Mouse (Mus musculus) gastrocnemius, adult 2 months (tissue): ENCODE measurements around the gene Sgtb. TPM values are rescaled to one million over a fixed set of nuclear protein-coding genes. Genes with fewer than 3 reads are reported as not detected.

Source experiments
- DNase-seq: peaks from one replicate; pipeline ENCODE4 v3.0.0; 2022
- H3K27ac ChIP-seq: fragments of 200-600 bp; 2 replicates; pipeline ENCODE4 v1.8.1; 2022; ENCODE audit warnings: mild to moderate bottlenecking
- H3K4me3 ChIP-seq: fragments of 200-600 bp; 2 replicates; pipeline ENCODE4 v1.8.1; 2022; ENCODE audit warnings: mild to moderate bottlenecking, moderate library complexity
- CTCF ChIP-seq: fragments of 200-600 bp; IDR thresholded peaks from 2 replicates; pipeline ENCODE4 v1.8.1; 2022; ENCODE audit warnings: antibody characterized with exemption, mild to moderate bottlenecking, moderate library complexity
- intact Hi-C: fragments of 180-260 bp; cut with DNase I; formaldehyde crosslinking; loops from one replicate; pipeline ENCODE4 v1.15.1; 2025
- long read RNA-seq, 2 experiments: library from polyadenylated mRNA; stranded (forward); transcript quantifications; one replicate each; pipeline ENCODE4 v2.0.0; 2021
- total RNA-seq, 2 experiments: library from RNA; stranded (reverse); gene quantifications; 2 replicates each; pipeline ENCODE4 v1.2.3; 2021

The Sgtb gene
- under 1 TPM; 0.61 to 0.73 TPM for total RNA-seq
- long read RNA-seq, experiment 1, result 0 reads
- long read RNA-seq, experiment 2, result 0 reads

DNA sequence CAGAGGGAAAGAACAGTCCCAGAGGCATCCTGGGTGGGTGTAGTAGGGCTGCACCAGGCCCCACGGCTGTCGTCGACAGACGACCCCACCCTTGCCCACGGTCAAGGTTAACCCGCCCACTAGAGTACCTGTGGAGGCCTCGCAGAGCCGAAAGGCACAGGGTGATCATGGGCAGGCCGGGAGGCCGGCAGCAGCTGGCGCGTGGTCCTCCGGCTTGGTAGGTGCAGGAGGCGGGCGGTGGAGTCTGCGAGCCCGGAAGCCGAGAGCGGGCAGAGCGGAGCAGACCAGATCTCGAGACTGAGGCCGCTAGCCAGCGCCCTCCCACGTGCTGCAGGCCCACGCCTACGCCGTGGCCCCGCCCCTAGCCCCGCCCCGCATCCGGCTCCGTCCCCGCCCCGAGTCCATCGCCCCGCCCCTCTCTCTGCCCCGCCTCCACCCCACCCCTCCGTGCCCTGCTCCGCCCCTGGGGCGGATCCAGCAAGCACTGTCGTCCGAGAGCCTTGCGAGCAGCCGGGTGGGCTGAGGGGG lies at the start of gene Sgtb, which contains the start of gene Nln:
Gene Sgtb (plus strand): TSS at position 454 of the 528 bp plus-strand sequence.
Gene Nln (minus strand): TSS at position 327 of the 528 bp plus-strand sequence.
- intact Hi-C loops, result no loop called here
- Histone ChIP-seq H3K27ac (peak within 1 kb of the TSS; percentile 92), H3K4me3 (peak within 1 kb of the TSS; percentile 80)
- DNase-seq, result peak; percentile 94
- no peak for TF ChIP-seq CTCF

DNA sequence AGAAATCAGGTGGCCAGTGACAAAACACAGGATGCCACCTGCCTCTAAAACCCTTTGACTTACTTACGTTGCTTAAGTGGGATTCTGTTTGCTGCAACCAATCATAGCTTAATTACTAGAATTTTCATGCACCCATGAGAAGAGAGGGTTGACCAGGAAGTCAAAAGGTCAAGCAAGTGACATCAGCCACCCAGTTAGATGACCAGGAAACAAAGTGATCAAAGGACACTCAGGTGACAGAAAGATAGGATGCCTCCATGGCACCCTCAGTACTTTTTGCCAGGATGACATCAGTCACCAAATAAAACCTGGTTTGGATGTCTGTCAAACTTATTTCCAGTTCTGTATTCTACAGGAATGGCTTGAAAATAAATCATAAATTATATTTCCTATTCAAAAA lies 49.3 kb upstream of the Sgtb start:
- Histone ChIP-seq H3K4me3 (no peak overlapping the region), H3K27ac (no peak overlapping the region)
- no peak for TF ChIP-seq CTCF
- intact Hi-C loops, result no loop called here
- DNase-seq, result no peak

GRCm38 (mm10) chr13:104061975-104062750 lies 47.4 kb upstream of the Sgtb start:
- DNase-seq, result no peak
- intact Hi-C loops, result no loop called here
- no peak for TF ChIP-seq CTCF
- Histone ChIP-seq H3K4me3 (no peak overlapping the region), H3K27ac (no peak overlapping the region)

GRCm38 (mm10) chr13:104063061-104063460 lies 46.5 kb upstream of the Sgtb start:
- intact Hi-C loops, result no loop called here
- H3K27ac ChIP-seq, result no peak overlapping the region

DNA sequence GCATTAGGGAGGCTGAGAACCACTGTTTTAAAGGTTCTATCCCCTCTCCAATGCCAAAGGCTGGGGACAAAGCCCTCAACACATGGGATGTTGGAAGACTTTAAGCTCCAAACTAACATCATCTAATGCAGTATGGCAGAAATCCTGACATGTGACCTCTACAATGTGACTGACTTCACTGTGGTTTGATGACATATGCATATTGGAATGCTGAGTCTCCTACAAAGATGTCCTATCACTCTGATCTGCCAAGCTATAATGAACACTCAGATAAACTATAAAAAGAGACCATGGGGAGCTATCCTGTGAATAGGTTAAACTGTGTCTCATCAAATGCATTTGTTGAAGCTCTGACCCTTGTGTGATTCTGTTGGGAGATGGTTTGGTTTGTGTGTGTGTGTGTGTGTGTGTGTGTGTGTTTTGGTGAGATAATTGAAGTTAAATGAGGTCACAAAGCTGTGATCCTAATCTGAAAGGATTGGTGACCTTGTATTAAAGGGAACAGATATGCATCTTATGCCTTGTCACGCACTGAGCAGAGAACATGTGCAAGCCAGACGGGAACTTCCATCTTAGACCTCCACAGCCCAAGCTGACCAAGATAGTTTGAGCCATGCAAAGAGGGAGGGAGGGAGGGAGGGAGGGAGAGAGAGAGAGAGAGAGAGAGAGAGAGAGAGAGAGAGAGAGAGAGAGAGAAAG lies 43.7 kb upstream of the Sgtb start:
- no peak for DNase-seq
- no peak for TF ChIP-seq CTCF
- Histone ChIP-seq H3K27ac (no peak overlapping the region), H3K4me3 (no peak overlapping the region)
- intact Hi-C loops, result no loop called here

More at GRCm38 (mm10) chr13:104063061-104063460, 46.5 kb upstream of the Sgtb start:
- no peak for DNase-seq
- TF ChIP-seq CTCF, result no peak
- no peak overlapping the region for H3K4me3 ChIP-seq

DNA sequence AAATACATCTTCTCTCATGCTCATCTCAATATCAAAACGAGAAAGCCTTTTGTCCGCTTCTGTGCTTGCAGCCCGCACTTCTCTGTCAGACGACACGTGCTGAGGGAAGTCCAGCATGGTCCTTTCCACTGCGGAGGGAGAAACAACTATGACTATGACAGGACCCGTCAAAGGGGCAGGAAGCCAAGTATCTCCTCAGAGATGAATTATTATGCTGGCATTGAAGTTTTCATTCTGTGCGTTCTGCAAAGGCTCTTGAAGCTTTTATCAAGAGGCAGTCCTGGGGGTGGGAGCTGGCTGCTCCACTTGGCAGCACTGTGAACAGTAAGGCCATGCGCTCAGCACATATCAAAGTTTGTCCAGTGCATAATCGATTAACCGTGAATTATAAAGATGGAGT lies 40.3 kb upstream of the Sgtb start:
- no peak for DNase-seq
- Histone ChIP-seq H3K27ac (no peak overlapping the region), H3K4me3 (no peak overlapping the region)
- intact Hi-C loops, result no loop called here
- TF ChIP-seq CTCF, result no peak

GRCm38 (mm10) chr13:104070703-104071102 lies 38.8 kb upstream of the Sgtb start:
- TF ChIP-seq CTCF, result no peak
- H3K4me3 ChIP-seq, result no peak overlapping the region
- DNase-seq, result no peak
- intact Hi-C loops, result no loop called here
- peak overlapping the region; percentile 31 for H3K27ac ChIP-seq

- DNase-seq, result no peak
- intact Hi-C loops, result no loop called here
- no peak for TF ChIP-seq CTCF
- no peak overlapping the region for H3K4me3 ChIP-seq
- H3K27ac ChIP-seq, result no peak overlapping the region
Observed at GRCm38 (mm10) chr13:104072351-104072750, 37.2 kb upstream of the Sgtb start.

GRCm38 (mm10) chr13:104074230-104074629 lies 35.3 kb upstream of the Sgtb start:
- Histone ChIP-seq H3K27ac (no peak overlapping the region), H3K4me3 (no peak overlapping the region)
- intact Hi-C loops, result no loop called here
- no peak for TF ChIP-seq CTCF
- no peak for DNase-seq

GRCm38 (mm10) chr13:104074731-104075130 lies 34.8 kb upstream of the Sgtb start:
- H3K27ac ChIP-seq, result 0 out of 2 replicates have a peak overlapping the region, but pooled peaks have one; percentile 7
- no peak for TF ChIP-seq CTCF
- DNase-seq, result peak; percentile 59
- intact Hi-C loops, result no loop called here
- H3K4me3 ChIP-seq, result peak overlapping the region; percentile 46

DNA sequence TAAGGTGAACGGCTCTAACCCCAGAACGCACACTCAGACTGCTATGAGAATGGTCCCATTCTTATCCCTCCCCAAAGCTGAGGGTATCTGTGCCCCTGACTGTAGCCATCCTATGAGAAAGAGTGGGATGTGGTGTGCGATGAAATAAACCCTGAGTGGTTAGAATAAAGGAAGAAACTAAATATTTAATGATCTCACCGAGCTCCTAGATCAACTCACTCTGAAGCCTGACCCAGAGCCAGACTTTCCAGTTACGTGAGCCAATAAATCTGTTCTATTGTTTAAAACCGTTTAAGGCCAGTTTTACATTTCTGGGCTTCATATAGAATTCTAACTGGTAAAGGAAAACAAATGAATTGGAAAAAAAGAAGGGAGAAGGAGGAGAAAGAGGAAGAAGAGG lies 32.5 kb upstream of the Sgtb start:
- DNase-seq, result no peak
- TF ChIP-seq CTCF, result no peak
- no peak overlapping the region for H3K4me3 ChIP-seq
- no peak overlapping the region for H3K27ac ChIP-seq
- intact Hi-C loops, result no loop called here

DNA sequence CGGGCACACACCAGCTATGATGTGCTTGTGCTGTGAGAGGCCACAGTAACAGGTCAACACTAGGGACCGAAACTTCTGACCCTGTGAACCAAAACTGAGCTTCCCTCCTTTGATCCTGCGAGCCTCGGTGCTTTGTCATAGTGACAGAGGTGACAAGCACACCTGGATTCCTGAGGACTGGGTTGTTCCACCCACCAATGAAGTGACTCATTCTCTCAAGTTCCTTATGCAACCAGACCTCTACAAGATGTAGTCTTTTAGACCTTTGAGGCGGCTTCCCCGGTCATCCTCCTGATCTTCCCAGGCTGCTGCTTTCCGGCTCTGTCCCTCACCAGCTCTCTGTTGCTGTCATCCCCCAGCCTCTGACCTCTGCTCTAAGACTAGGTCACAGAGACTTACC lies 27.0 kb upstream of the Sgtb start:
- intact Hi-C loops, result no loop called here
- Histone ChIP-seq H3K4me3 (no peak overlapping the region), H3K27ac (no peak overlapping the region)
- no peak for DNase-seq
- TF ChIP-seq CTCF, result no peak

GRCm38 (mm10) chr13:104084600-104084999 lies 24.9 kb upstream of the Sgtb start:
- DNase-seq, result no peak
- no peak overlapping the region for H3K4me3 ChIP-seq
- no peak for TF ChIP-seq CTCF
- H3K27ac ChIP-seq, result no peak overlapping the region
- intact Hi-C loops, result no loop called here
